Mouse (Mus musculus) midbrain, embryonic 11.5 days (tissue): ENCODE data around the gene S100a2. TPM values are rescaled to one million over a fixed set of nuclear protein-coding genes. Genes with fewer than 3 reads are reported as not detected.

Experiments used
- ATAC-seq: fragments of 200-750 bp; cut with Nextera tagmentation; 2 replicates; pipeline ENCODE4 v1.8.0; 2017; ENCODE audit warnings: moderate TSS enrichment, moderate library complexity; ENCODE audit not compliant: low FRiP score
- DNase-seq: peaks from one replicate; pipeline ENCODE4 v3.0.0; 2015; ENCODE audit warnings: low spot score; ENCODE audit errors: missing footprints
- H3K27ac ChIP-seq: fragments of 300-500 bp; sonication (generic); 2 replicates; pipeline ENCODE4 v1.5.1; 2014; ENCODE audit warnings: low read depth, low read length
- H3K27me3 ChIP-seq: fragments of 300-500 bp; sonication (generic); 2 replicates; pipeline ENCODE4 v1.6.1; 2014; ENCODE audit warnings: mild to moderate bottlenecking, low read length, moderate library complexity, mixed read lengths; ENCODE audit not compliant: control insufficient read depth, insufficient read depth
- H3K36me3 ChIP-seq: fragments of 300-500 bp; sonication (generic); 2 replicates; pipeline ENCODE4 v1.6.1; 2014; ENCODE audit warnings: mild to moderate bottlenecking, low read length, moderate library complexity, mixed read lengths; ENCODE audit not compliant: control insufficient read depth, insufficient read depth
- H3K4me1 ChIP-seq: fragments of 300-500 bp; sonication (generic); 2 replicates; pipeline ENCODE4 v1.6.1; 2014; ENCODE audit warnings: low read length; ENCODE audit not compliant: control insufficient read depth, insufficient read depth
- H3K4me2 ChIP-seq: fragments of 300-500 bp; sonication (generic); 2 replicates; pipeline ENCODE4 v1.6.1; 2014; ENCODE audit warnings: mild to moderate bottlenecking, moderate library complexity
- H3K4me3 ChIP-seq: fragments of 300-500 bp; sonication (generic); 2 replicates; pipeline ENCODE4 v1.5.1; 2014; ENCODE audit warnings: low read depth, low read length
- H3K9ac ChIP-seq: fragments of 300-500 bp; sonication (generic); 2 replicates; pipeline ENCODE4 v1.6.1; 2014; ENCODE audit warnings: low read length
- H3K9me3 ChIP-seq: fragments of 300-500 bp; sonication (generic); 2 replicates; pipeline ENCODE4 v1.6.1; 2016; ENCODE audit warnings: low read length; ENCODE audit not compliant: control insufficient read depth
- WGBS: fragments of 180-500 bp; shearing (Covaris S2); extraction: QIAGEN DNeasy Blood & Tissue Kit; methylation state at CpG from one replicate; pipeline ENCODE4 v1.1.7; 2014; 5-methylcytosine and 5-hydroxymethylcytosine counted together
- polyA plus RNA-seq: library from polyadenylated mRNA; unstranded; fragments of >200 nt; fragmentation: Nextera tagmentation; extraction: Ambion mirVana; gene quantifications from 2 replicates; pipeline ENCODE4 v1.2.1, GENCODE M21; 2014

Gene S100a2
- polyA plus RNA-seq, 1 experiment from 2014 or later = not detected

GRCm38 (mm10) chr3:90587361-90588101 lies 2.5 kb upstream of the S100a2 start:
- H3K9me3 ChIP-seq = no peaks in the 10 kb centered on the region
- no peak overlapping the region for H3K4me3 ChIP-seq
- no peak for DNase-seq
- H3K27ac ChIP-seq = no peak overlapping the region
- WGBS = 92% methylated on average over 14 of the region's 14 CpGs
- ATAC-seq = no peak
- no peaks in the 10 kb centered on the region for H3K4me1 ChIP-seq
- no peak overlapping the region for H3K4me2 ChIP-seq
- H3K27me3 ChIP-seq = no peaks in the 10 kb centered on the region
- H3K9ac ChIP-seq = no peak overlapping the region
- no peaks in the 10 kb centered on the region for H3K36me3 ChIP-seq

DNA sequence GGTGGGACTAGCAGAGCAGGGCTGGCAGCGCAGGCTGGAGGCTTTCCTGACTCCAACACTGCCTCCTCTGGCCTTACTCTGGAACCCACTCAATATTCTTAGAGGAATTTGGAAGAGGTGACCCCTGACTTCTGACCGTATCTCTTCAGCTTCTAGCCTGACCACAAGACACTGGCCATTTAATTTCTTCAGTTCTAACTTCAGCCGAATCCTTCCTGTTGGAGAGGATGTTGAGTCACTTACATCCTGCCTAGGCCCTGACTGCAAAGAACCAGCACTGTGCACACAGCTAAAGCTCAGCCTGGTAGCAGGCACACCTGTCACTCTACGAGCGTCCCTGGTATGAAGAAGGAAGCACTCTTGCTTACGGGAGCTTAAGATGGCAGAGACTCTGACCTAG lies 657 bp upstream of the S100a2 start:
- Histone ChIP-seq H3K36me3 (no peaks in the 10 kb centered on the region), H3K27me3 (no peaks in the 10 kb centered on the region), H3K9me3 (no peaks in the 10 kb centered on the region), H3K4me3 (no peak overlapping the region), H3K27ac (no peak overlapping the region), H3K4me1 (no peaks in the 10 kb centered on the region), H3K9ac (no peak overlapping the region), H3K4me2 (no peak overlapping the region)
- DNase-seq = no peak
- WGBS = 87% methylated on average over 6 of the region's 6 CpGs
- ATAC-seq = no peak

- 85% methylated on average over 1 of the region's 1 CpGs for WGBS
- no peaks in the 10 kb centered on the region for H3K36me3 ChIP-seq
- ATAC-seq (no peak), DNase-seq (no peak)
- H3K9ac ChIP-seq = no peak overlapping the region
- H3K9me3 ChIP-seq = no peaks in the 10 kb centered on the region
- H3K27ac ChIP-seq = no peak overlapping the region
- no peak overlapping the region for H3K4me2 ChIP-seq
- H3K4me3 ChIP-seq = no peak overlapping the region
- no peaks in the 10 kb centered on the region for H3K4me1 ChIP-seq
- H3K27me3 ChIP-seq = no peaks in the 10 kb centered on the region
Measured at GRCm38 (mm10) chr3:90594466-90594865, 4.4 kb downstream of the S100a2 start.

GRCm38 (mm10) chr3:90595556-90595955 lies 5.5 kb downstream of the S100a2 start:
- no peak overlapping the region for H3K27ac ChIP-seq
- no peak overlapping the region for H3K4me2 ChIP-seq
- H3K4me3 ChIP-seq = no peak overlapping the region
- no peaks in the 10 kb centered on the region for H3K27me3 ChIP-seq
- no peaks in the 10 kb centered on the region for H3K4me1 ChIP-seq
- H3K9ac ChIP-seq = no peak overlapping the region
- H3K9me3 ChIP-seq = no peaks in the 10 kb centered on the region
- no peaks in the 10 kb centered on the region for H3K36me3 ChIP-seq
- ATAC-seq (no peak), DNase-seq (no peak)
- WGBS = 86% methylated on average over 5 of the region's 5 CpGs

- ATAC-seq (no peak), DNase-seq (no peak)
- Histone ChIP-seq H3K4me2 (no peak overlapping the region), H3K9me3 (no peaks in the 10 kb centered on the region), H3K4me1 (no peaks in the 10 kb centered on the region), H3K4me3 (no peak overlapping the region), H3K27ac (no peak overlapping the region), H3K27me3 (no peaks in the 10 kb centered on the region), H3K36me3 (no peaks in the 10 kb centered on the region), H3K9ac (no peak overlapping the region)
- WGBS = 90% methylated on average over 6 of the region's 6 CpGs
Measured at GRCm38 (mm10) chr3:90596810-90597209, 6.8 kb downstream of the S100a2 start.

DNA sequence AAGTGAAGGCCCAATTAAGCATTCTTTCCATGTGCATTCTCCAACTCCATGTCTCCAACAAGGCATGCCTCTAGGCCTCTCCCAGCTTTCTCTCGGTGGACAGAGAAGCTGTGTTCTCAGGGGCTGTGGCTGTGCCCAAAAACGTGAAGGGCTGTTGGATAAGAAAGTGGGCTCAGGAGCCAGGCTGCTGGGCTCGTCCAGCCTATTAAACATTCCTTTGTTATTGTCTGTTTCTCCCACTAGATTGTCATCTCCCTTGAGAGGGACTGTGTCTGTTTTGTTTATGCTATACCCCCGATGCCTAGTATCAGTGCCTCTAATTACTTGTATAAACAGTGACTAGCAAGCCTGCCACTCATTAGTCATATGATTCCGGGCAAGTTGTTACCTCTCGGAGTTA lies 7.7 kb downstream of the S100a2 start:
- Histone ChIP-seq H3K4me3 (no peak overlapping the region), H3K27me3 (no peaks in the 10 kb centered on the region), H3K27ac (no peak overlapping the region), H3K9me3 (no peaks in the 10 kb centered on the region), H3K4me2 (no peak overlapping the region), H3K9ac (no peak overlapping the region), H3K4me1 (no peaks in the 10 kb centered on the region), H3K36me3 (no peaks in the 10 kb centered on the region)
- no peak for ATAC-seq
- 64% methylated on average over 6 of the region's 6 CpGs for WGBS
- DNase-seq = no peak

- no peaks in the 10 kb centered on the region for H3K4me1 ChIP-seq
- ATAC-seq = no peak
- H3K4me2 ChIP-seq = no peak overlapping the region
- WGBS = 84% methylated on average over 4 of the region's 4 CpGs
- DNase-seq = peak; percentile 82
- no peaks in the 10 kb centered on the region for H3K36me3 ChIP-seq
- no peak overlapping the region for H3K4me3 ChIP-seq
- H3K27me3 ChIP-seq = no peaks in the 10 kb centered on the region
- no peak overlapping the region for H3K9ac ChIP-seq
- H3K27ac ChIP-seq = no peak overlapping the region
- H3K9me3 ChIP-seq = no peaks in the 10 kb centered on the region
Measured at GRCm38 (mm10) chr3:90598212-90598611, 8.2 kb downstream of the S100a2 start.

- no peaks in the 10 kb centered on the region for H3K36me3 ChIP-seq
- no peak overlapping the region for H3K4me2 ChIP-seq
- no peak overlapping the region for H3K4me3 ChIP-seq
- DNase-seq (peak; percentile 35), ATAC-seq (no peak)
- no peaks in the 10 kb centered on the region for H3K9me3 ChIP-seq
- 80% methylated on average over 3 of the region's 3 CpGs for WGBS
- H3K4me1 ChIP-seq = no peaks in the 10 kb centered on the region
- H3K27ac ChIP-seq = no peak overlapping the region
- H3K9ac ChIP-seq = no peak overlapping the region
- H3K27me3 ChIP-seq = no peaks in the 10 kb centered on the region
Measured at GRCm38 (mm10) chr3:90599401-90599800, 9.4 kb downstream of the S100a2 start.

DNA sequence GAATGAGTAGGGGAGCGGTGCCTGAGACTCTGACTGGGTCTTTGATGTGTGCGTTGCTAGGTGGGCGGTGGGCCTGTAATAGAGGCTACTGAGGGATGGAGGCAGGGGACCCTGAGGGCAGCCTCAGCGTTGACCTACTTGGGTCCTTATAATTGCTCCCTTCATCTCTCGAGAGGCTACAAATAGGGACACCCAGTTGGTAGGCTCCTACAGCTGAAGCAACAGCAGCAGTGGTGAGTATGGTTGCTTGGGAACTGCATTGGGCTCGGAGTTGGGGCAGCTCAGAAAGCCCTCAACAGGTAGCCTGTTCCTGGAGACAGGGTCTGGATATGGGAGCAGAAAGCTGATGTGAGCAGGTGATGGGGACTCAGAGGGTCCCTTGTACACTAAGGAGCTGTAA lies 10.0 kb downstream of the S100a2 start:
- H3K36me3 ChIP-seq = no peaks in the 10 kb centered on the region
- H3K27ac ChIP-seq = no peak overlapping the region
- H3K27me3 ChIP-seq = no peaks in the 10 kb centered on the region
- no peak for DNase-seq
- H3K4me2 ChIP-seq = no peak overlapping the region
- H3K4me3 ChIP-seq = no peak overlapping the region
- ATAC-seq = no peak
- no peak overlapping the region for H3K9ac ChIP-seq
- no peaks in the 10 kb centered on the region for H3K4me1 ChIP-seq
- no peaks in the 10 kb centered on the region for H3K9me3 ChIP-seq
- WGBS = 84% methylated on average over 6 of the region's 6 CpGs
